Mouse (Mus musculus): ENCODE measurements at regions not wholly inside any gene's neighbourhood (a gene's known extent, or its start where the extent isn't known, plus 50 kb on each side); places are given as distances from the start of the nearest gene placed in this dataset.

DNA sequence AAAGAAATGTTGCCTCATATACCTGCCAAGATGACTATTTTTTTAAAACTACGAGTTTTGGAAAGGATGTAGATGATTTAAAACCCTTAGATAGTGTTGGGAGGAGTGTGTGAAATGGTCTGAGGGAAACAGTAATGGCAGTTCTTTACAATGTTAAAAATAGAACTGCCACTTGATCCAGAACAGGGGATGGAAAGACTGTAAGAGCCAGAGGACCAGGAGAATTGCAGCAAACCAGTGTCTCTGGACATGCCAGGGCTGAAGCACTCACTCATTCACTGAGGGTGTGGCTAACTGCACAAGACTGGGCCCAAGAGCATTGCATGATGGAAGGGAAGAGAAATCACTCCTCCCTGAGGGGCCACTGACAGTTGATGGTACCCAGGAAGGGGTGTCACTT lies 53.9 kb upstream of the Rasgef1b start:
- DNase-seq (ENCODE audit: low read depth, low spot score), result no peak

- DNase-seq (ENCODE audit: low read depth, low spot score), result no peak
These were observed 57.0 kb upstream of the Rasgef1b start for GRCm38 (mm10) chr5:99785850-99786249.

- DNase-seq (ENCODE audit: low read depth, low spot score), result no peak
These were observed 58.4 kb upstream of the Rasgef1b start for GRCm38 (mm10) chr5:99787239-99787638.

GRCm38 (mm10) chr5:99787665-99788366 lies 59.0 kb upstream of the Rasgef1b start:
- DNase-seq (ENCODE audit: low read depth, low spot score), result no peak

DNA sequence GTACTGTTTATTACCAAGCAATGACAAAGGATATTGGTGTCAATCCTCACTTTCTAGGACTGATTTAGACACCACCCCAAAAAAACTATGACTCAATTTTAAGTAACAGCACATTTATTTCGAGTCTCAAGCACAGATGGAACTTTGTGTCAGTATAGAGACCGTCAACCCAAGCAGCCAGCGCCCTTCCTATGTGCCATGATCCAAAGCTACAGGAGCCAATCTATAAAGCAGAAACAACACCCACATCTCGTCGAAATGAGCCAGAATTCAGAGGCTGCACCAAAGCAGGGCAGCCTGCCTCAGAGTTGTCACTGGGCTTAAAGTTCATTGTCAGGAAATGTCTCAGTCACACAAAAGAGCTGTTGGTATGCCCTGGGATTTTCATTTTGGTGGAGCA lies 61.9 kb upstream of the Rasgef1b start:
- no peak for DNase-seq (ENCODE audit: low read depth, low spot score)

DNA sequence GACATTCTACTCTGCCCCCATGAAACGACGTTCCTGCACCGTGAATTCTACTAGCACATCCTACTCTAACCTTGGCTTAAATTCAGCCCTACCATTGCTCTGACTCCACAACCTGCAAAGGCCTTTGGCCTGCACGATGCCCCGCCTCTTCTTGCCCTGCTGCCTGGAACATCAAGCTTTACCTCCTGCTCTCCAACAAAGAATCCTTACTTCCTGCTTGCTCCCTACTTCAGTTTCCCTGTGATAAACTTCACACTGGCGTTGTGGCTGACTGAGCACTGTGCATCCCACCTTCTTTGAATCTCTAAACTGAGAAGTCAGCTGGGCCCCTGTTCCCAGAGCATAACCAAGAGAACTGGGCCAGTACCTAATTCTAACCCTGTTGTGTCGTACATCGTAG lies 71.7 kb upstream of the Rasgef1b start:
- no peak for DNase-seq (ENCODE audit: low read depth, low spot score)

GRCm38 (mm10) chr5:99801791-99802450 lies 73.1 kb upstream of the Rasgef1b start:
- no peak for DNase-seq (ENCODE audit: low read depth, low spot score)

GRCm38 (mm10) chr5:99826861-99827260 lies 79.2 kb upstream of the Vamp9 start:
- DNase-seq (ENCODE audit: low read depth, low spot score), result peak; percentile 68

- DNase-seq (ENCODE audit: low read depth, low spot score), result no peak
These were observed 77.5 kb upstream of the Vamp9 start for GRCm38 (mm10) chr5:99828516-99828915.

GRCm38 (mm10) chr5:99838236-99838775 lies 67.7 kb upstream of the Vamp9 start:
- DNase-seq (ENCODE audit: low read depth, low spot score), result no peak

- no peak for DNase-seq (ENCODE audit: low read depth, low spot score)
These were observed 66.4 kb upstream of the Vamp9 start for GRCm38 (mm10) chr5:99839661-99840060.

DNA sequence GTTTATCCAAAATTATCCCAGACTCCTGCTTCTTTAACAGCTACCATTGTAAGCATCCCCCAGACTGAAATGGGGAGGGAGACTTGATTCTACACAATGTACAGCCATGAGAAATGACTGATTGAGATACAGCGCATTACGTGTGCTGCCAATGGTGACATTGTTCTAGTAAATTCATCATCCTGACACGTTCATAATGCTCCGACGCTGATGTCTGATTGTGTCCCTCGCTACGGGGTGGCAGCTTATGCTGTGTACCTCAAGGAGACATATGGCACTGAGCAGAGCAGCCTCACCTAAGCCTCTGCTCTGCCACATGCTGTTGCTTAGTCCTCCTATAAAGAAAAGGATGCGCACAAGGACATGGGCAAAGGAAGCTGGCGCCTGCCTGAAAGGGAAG lies 65.2 kb upstream of the Vamp9 start:
- DNase-seq (ENCODE audit: low read depth, low spot score), result no peak

DNA sequence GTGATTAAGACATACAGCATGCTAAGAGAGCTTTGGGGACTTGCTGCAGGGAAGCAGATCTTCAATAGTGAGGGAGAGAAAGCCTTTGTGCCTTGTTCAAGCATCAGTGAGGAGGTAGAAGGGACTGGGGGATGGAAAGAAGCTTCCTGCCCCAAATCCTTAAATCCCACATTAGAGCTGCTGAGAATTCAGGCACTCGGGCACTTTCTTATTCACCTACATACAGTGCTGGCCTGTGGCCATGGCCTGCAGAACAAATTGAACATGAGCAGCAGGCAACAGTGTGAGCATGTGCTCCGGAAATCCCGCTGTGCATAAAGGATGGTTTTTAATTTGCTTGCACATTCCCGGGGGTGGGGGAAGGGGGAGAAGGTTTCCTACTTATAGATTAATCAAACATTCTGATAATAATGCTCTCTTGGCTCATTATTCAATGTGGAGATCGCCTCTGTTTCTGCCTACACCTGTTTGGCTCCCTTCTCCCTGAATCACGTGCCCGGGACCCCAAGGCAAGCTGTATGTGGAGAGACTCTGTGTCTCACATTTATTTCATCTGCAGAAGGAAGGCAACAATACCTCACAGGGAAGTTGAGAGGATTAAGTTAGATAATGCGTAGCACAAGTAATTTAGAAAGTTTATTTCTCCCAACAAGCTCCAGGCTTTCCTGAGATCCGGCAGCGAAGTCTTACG lies 60.3 kb upstream of the Vamp9 start:
- DNase-seq (ENCODE audit: low read depth, low spot score), result no peak

- DNase-seq (ENCODE audit: low read depth, low spot score), result no peak
These were observed 57.7 kb upstream of the Vamp9 start for GRCm38 (mm10) chr5:99848158-99848988.

GRCm38 (mm10) chr5:99849001-99849400 lies 57.1 kb upstream of the Vamp9 start:
- no peak for DNase-seq (ENCODE audit: low read depth, low spot score)

DNA sequence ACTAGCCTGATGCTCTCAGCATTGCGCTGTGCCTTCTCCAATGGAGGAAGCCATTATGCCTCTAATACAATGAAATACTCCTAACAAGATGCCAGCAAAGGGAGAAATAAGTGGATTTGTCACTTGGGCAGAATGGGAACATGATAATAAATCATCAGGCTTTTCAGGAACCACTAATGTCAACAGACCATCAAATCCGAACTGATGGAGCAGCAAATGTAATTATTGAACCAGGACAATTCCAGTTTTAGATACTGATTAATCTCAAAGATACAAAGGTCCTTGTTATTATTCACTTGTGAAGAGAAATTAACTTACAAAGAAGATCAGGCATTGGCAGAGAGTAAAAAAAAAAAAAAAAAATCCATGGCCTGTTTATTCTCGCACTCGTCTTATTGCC lies 53.7 kb upstream of the Vamp9 start:
- DNase-seq (ENCODE audit: low read depth, low spot score), result no peak
